Mouse (Mus musculus) neural tube, embryonic 14.5 days (tissue): Measurements from ENCODE around the gene Kank1. TPM values are rescaled to one million over a fixed set of nuclear protein-coding genes. Genes with fewer than 3 reads are reported as not detected.

Experiments
- ATAC-seq: fragments of 200-750 bp; cut with Nextera tagmentation; 2 replicates; pipeline ENCODE4 v1.8.0; 2017; ENCODE audit warnings: low read depth, mild to moderate bottlenecking, moderate TSS enrichment, moderate library complexity
- H3K27ac ChIP-seq: fragments of 300-500 bp; sonication (generic); 2 replicates; pipeline ENCODE4 v1.5.1; 2014; ENCODE audit warnings: low read depth, mild to moderate bottlenecking, control low read depth, low read length, moderate library complexity, mixed read lengths
- H3K27me3 ChIP-seq: fragments of 300-500 bp; sonication (generic); 2 replicates; pipeline ENCODE4 v1.6.1; 2014; ENCODE audit warnings: low read length; ENCODE audit not compliant: control insufficient read depth, insufficient read depth
- H3K36me3 ChIP-seq: fragments of 300-500 bp; sonication (generic); 2 replicates; pipeline ENCODE4 v1.6.1; 2014; ENCODE audit warnings: low read length, mixed read lengths; ENCODE audit not compliant: control insufficient read depth, insufficient read depth
- H3K4me1 ChIP-seq: fragments of 300-500 bp; sonication (generic); 2 replicates; pipeline ENCODE4 v1.6.1; 2014; ENCODE audit warnings: low read length; ENCODE audit not compliant: control insufficient read depth, insufficient read depth
- H3K4me2 ChIP-seq: fragments of 300-500 bp; sonication (generic); 2 replicates; pipeline ENCODE4 v1.6.1; 2014; ENCODE audit warnings: mild to moderate bottlenecking, low read depth, low read length, control low read depth
- H3K4me3 ChIP-seq: fragments of 300-500 bp; sonication (generic); 2 replicates; pipeline ENCODE4 v1.5.1; 2014; ENCODE audit warnings: low read depth, low read length, control low read depth, mixed read lengths
- H3K9ac ChIP-seq: fragments of 300-500 bp; sonication (generic); replicated peaks from 2 replicates; pipeline ENCODE4 v1.6.1; 2014; ENCODE audit warnings: low read depth, mild to moderate bottlenecking, control low read depth, low read length, mixed read lengths
- H3K9me3 ChIP-seq: fragments of 300-500 bp; sonication (generic); 2 replicates; pipeline ENCODE4 v1.6.1; 2016; ENCODE audit warnings: low read length; ENCODE audit not compliant: control insufficient read depth
- WGBS: fragments of 180-500 bp; shearing (Covaris S2); extraction: QIAGEN DNeasy Blood & Tissue Kit; methylation state at CpG from one replicate; pipeline ENCODE4 v1.1.7; 2014; 5-methylcytosine and 5-hydroxymethylcytosine counted together
- polyA plus RNA-seq: library from polyadenylated mRNA; unstranded; fragments of >200 nt; fragmentation: Nextera tagmentation; extraction: Ambion mirVana; gene quantifications from 2 replicates; pipeline ENCODE4 v1.2.1, GENCODE M21; 2014

Kank1 gene
- polyA plus RNA-seq, 1 experiment from 2014 or later = 15.7 TPM

DNA sequence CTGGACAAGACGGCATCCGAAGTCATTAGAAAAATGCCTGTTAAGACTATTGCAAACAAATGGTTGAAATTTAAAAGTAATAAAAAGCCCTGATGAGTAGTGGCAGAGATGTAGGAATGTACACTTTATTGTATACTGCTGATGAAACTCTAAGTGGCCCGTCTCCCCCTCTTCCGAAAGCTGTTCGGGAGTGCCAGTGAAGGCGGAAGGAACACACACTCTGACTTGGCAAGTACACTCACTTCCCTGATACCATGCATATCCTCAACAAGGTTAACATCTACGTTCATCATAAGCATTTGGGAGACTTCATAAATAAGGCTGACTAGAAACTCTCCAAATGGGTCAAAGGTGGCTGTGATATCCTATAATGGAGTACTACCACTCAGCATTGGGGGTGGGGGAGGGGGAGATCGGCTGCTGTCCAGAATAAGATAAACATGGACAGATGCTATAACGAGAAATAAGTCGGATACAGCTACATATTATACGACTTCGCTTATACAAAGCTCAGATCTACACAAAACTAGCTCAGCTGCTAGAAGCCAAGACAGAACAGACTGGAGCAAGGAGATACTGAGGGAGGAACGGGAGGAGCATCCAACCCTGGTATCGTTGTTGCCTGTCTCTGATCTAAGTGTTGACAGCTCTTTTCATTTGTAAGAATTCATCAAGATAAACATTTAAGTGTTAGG, 11.2 kb downstream of the Kank1 start:
- Histone ChIP-seq H3K4me2 (no peak overlapping the region), H3K4me3 (no peak overlapping the region), H3K4me1 (no peaks in the 10 kb centered on the region), H3K27me3 (no peaks in the 10 kb centered on the region), H3K36me3 (no peaks in the 10 kb centered on the region), H3K9me3 (no peaks in the 10 kb centered on the region), H3K27ac (no peak overlapping the region), H3K9ac (no peak overlapping the region)
- no peak for ATAC-seq
- 93% methylated on average over 14 of the region's 14 CpGs for WGBS

- no peaks in the 10 kb centered on the region for H3K9me3 ChIP-seq
- H3K4me1 ChIP-seq = no peaks in the 10 kb centered on the region
- no peaks in the 10 kb centered on the region for H3K27me3 ChIP-seq
- no peak overlapping the region for H3K9ac ChIP-seq
- 13% methylated on average over 13 of the region's 13 CpGs for WGBS
- no peak for ATAC-seq
- H3K4me3 ChIP-seq = no peak overlapping the region
- H3K36me3 ChIP-seq = no peaks in the 10 kb centered on the region
- H3K27ac ChIP-seq = no peak overlapping the region
- no peak overlapping the region for H3K4me2 ChIP-seq
These were observed 12.5 kb downstream of the Kank1 start for GRCm38 (mm10) chr19:25249230-25249629.

- no peaks in the 10 kb centered on the region for H3K27me3 ChIP-seq
- ATAC-seq = no peak
- H3K4me3 ChIP-seq = no peak overlapping the region
- H3K9ac ChIP-seq = no peak overlapping the region
- no peaks in the 10 kb centered on the region for H3K36me3 ChIP-seq
- H3K4me1 ChIP-seq = no peaks in the 10 kb centered on the region
- no peak overlapping the region for H3K27ac ChIP-seq
- H3K9me3 ChIP-seq = no peaks in the 10 kb centered on the region
- H3K4me2 ChIP-seq = no peak overlapping the region
- WGBS = 79% methylated on average over 3 of the region's 3 CpGs
These were observed 14.9 kb downstream of the Kank1 start for GRCm38 (mm10) chr19:25251610-25252140.

DNA sequence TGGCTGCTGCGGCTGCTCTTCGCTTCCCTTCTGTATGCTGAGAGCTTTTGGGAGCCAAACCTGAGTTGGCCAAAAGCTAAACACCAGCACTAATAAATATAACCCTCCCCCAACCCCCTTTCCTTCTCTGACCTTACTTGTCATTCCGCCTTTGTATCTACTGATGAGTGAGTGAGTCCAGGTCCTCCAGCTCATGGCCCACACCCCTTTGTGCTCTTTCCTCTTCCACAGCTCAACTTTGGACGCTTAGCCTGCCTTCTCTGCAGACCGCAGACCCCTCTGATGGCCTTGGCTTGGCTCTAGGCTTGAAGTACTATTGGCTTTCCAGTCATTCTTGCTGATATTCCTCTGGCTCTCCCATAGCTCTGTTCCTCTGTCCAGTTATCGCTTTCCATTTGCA, 16.4 kb downstream of the Kank1 start:
- Histone ChIP-seq H3K27me3 (no peaks in the 10 kb centered on the region), H3K9ac (no peak overlapping the region), H3K36me3 (no peaks in the 10 kb centered on the region), H3K4me1 (no peaks in the 10 kb centered on the region), H3K4me2 (no peak overlapping the region), H3K27ac (no peak overlapping the region), H3K4me3 (no peak overlapping the region), H3K9me3 (no peaks in the 10 kb centered on the region)
- no peak for ATAC-seq
- WGBS = 92% methylated on average over 6 of the region's 6 CpGs

GRCm38 (mm10) chr19:25253628-25254027, 16.9 kb downstream of the Kank1 start:
- Histone ChIP-seq H3K9me3 (no peaks in the 10 kb centered on the region), H3K4me2 (no peak overlapping the region), H3K4me3 (no peak overlapping the region), H3K9ac (no peak overlapping the region), H3K4me1 (no peaks in the 10 kb centered on the region), H3K36me3 (no peaks in the 10 kb centered on the region), H3K27ac (no peak overlapping the region), H3K27me3 (no peaks in the 10 kb centered on the region)
- WGBS = 93% methylated on average over 3 of the region's 3 CpGs
- no peak for ATAC-seq

GRCm38 (mm10) chr19:25258321-25258720, 21.5 kb downstream of the Kank1 start:
- H3K4me2 ChIP-seq = no peak overlapping the region
- no peak for ATAC-seq
- no peaks in the 10 kb centered on the region for H3K4me1 ChIP-seq
- WGBS = 92% methylated on average over 6 of the region's 6 CpGs
- H3K9me3 ChIP-seq = no peaks in the 10 kb centered on the region
- H3K9ac ChIP-seq = no peak overlapping the region
- H3K27me3 ChIP-seq = no peaks in the 10 kb centered on the region
- no peak overlapping the region for H3K4me3 ChIP-seq
- H3K27ac ChIP-seq = no peak overlapping the region
- no peaks in the 10 kb centered on the region for H3K36me3 ChIP-seq

DNA sequence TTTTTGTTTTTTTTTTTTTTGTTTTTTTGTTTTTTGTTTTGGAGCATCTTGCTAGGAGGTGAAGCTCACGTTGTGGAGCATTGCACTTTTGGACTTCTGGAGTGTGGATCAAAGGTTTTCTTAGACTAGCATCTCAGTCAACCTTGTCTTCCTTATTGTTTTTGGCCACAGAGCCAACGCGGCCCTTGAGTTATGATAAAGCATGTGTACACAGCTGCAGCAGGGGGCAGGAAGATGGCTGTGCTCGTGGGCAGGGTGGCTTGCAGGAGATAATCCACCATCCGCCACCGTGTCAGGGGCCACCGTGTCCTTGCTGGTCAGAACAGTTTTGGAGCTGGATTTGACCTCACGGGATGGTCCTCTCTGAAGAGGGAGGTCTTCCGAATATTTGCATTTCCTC, 29.4 kb downstream of the Kank1 start:
- WGBS = 66% methylated on average over 9 of the region's 9 CpGs
- ATAC-seq = no peak
- Histone ChIP-seq H3K36me3 (no peaks in the 10 kb centered on the region), H3K27me3 (no peaks in the 10 kb centered on the region), H3K4me1 (no peaks in the 10 kb centered on the region), H3K4me2 (no peak overlapping the region), H3K4me3 (no peak overlapping the region), H3K9ac (no peak overlapping the region), H3K9me3 (no peaks in the 10 kb centered on the region; the same call in 1 of the 2 replicates), H3K27ac (no peak overlapping the region)

DNA sequence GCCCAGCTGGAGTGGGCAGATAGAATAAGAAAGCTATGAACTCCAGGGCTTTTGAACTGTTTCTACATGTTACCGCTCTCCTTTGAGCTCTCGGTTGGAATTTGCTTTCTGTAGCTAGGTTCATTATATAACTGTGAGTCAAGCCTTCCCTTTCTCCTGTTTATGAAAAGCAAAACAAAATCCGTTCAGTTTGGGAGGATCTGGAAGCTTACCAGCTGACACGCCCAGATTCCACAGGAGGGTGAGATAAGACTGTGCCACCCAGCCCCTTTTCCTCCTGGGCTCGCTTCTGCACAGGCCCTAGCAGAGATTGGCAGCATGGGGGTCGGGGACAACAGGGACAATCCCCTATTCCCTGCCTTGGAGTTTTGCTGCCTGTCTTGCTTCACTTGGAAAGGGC, 30.5 kb downstream of the Kank1 start:
- ATAC-seq = no peak
- Histone ChIP-seq H3K27me3 (no peaks in the 10 kb centered on the region), H3K4me3 (no peak overlapping the region), H3K9ac (no peak overlapping the region), H3K27ac (no peak overlapping the region), H3K4me2 (no peak overlapping the region), H3K36me3 (no peaks in the 10 kb centered on the region), H3K9me3 (no peaks in the 10 kb centered on the region; the same call in 1 of the 2 replicates), H3K4me1 (no peaks in the 10 kb centered on the region)
- WGBS = 58% methylated on average over 6 of the region's 6 CpGs

DNA sequence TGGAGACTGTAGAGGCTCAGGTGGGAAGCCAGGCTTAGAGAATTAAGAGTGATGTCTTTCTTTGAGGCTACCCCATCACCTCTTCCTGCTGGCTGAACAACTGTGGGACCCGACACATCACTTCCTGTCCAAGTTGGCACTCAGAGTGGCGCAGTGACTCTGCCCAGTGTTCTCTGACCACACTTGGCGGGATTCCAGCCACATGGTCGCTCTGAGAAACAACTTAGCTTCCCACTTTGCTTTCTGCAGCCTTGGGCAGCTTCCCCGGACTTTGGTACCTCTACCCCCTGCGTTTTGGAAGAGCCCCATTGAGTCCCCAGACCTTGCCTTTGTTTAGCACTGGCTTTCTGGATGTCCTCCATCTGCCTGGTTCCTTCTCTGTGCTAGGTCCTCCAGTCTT, 31.8 kb downstream of the Kank1 start:
- 76% methylated on average over 6 of the region's 6 CpGs for WGBS
- no peaks in the 10 kb centered on the region for H3K27me3 ChIP-seq
- no peaks in the 10 kb centered on the region; the same call in 1 of the 2 replicates for H3K9me3 ChIP-seq
- H3K4me3 ChIP-seq = no peak overlapping the region
- no peak overlapping the region for H3K4me2 ChIP-seq
- H3K4me1 ChIP-seq = no peaks in the 10 kb centered on the region
- ATAC-seq = no peak
- H3K36me3 ChIP-seq = no peaks in the 10 kb centered on the region
- H3K27ac ChIP-seq = no peak overlapping the region
- H3K9ac ChIP-seq = no peak overlapping the region
